Mouse (Mus musculus) common myeloid progenitor, adult 5-6 weeks (primary cell): ENCODE data around the gene Armh3. TPM values are rescaled to one million over a fixed set of nuclear protein-coding genes. Genes with fewer than 3 reads are reported as not detected.

Experiments used
- ATAC-seq: replicated peaks from 2 replicates; pipeline ENCODE4 v1.8.0; 2016; ENCODE audit warnings: low read depth, mild to moderate bottlenecking, moderate TSS enrichment, inconsistent platforms; ENCODE audit not compliant: poor library complexity, severe bottlenecking
- total RNA-seq: library from RNA; stranded (forward); fragments of 200-1000, 187-1606 nt; gene quantifications from 2 replicates; pipeline ENCODE4 v1.2.3, GENCODE M21; 2017

Armh3 gene
- total RNA-seq, 1 experiment from 2014 or later: 9.5 TPM

DNA sequence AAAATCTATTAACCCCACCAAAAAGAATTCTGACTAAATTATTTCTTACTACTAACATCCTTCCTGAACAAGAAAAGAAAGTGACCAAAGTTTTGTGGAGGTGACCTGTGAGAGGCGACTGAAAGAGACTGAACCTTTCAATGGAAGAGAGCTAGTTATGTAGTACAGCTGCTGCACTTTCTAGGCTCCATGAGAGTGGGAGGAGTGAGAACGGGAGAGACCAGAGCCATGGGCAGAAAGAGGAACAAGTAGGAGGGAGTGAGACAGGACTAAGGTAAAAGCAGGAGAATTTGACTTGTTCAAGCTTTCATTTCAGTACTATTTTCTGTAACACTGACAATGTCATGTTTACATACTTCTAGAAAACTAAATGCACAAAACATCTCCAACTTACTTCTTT, 222.8 kb downstream of the Armh3 start:
- ATAC-seq: no peak

DNA sequence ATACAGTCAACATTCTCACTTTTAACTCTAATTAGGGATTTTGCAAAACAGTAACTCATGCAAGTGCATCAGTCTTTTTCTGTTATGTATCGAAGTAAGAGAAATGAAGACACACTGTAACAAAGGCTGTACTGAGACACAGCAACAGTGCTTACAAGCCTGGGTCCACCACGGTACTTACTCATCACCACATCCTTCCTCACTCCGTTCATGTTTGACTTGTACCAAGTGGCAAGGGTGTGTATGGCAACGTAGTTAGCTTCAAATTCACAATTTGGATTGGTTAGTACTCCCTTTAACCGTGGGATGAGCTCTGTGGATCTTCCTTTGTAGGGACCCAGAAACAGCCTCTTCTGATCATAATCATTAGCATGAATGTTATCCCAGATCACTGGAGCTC, 226.8 kb downstream of the Armh3 start:
- no peak for ATAC-seq

Other genes with a start within 250 kb of the Armh3 start
- gene Npm3, start 248.9 kb downstream of the Armh3 start, total RNA-seq: 93.1 and 95.1 TPM in 2 replicates
- gene Mgea5, start 214.7 kb downstream of the Armh3 start, total RNA-seq: 144 and 182 TPM in 2 replicates
- gene Kcnip2, start 182.4 kb downstream of the Armh3 start, total RNA-seq: not detected in 2 replicates
- 4.1 and 4.9 TPM in 2 replicates for gene Hps6, start 5.0 kb upstream of the Armh3 start, total RNA-seq
- gene Pprc1, start 46.4 kb upstream of the Armh3 start, total RNA-seq: 15.0 and 48.0 TPM in 2 replicates
- gene Ldb1, start 46.7 kb upstream of the Armh3 start, total RNA-seq: 136 and 160 TPM in 2 replicates
- gene Nolc1, start 77.4 kb upstream of the Armh3 start, total RNA-seq: 197 and 199 TPM in 2 replicates
- not detected in 2 replicates for gene Elovl3, start 133.4 kb upstream of the Armh3 start, total RNA-seq
- gene Pitx3, start 149.8 kb upstream of the Armh3 start, total RNA-seq: not detected in 2 replicates
- 23.7 and 38.7 TPM in 2 replicates for gene Gbf1, start 154.0 kb upstream of the Armh3 start, total RNA-seq